Mouse (Mus musculus): Measurements from ENCODE around the gene Hoxd11. TPM values are rescaled to one million over a fixed set of nuclear protein-coding genes. Genes with fewer than 3 reads are reported as not detected.

The Hoxd11 gene
- polyA plus RNA-seq, 1 experiment from 2014 or later: not detected

DNA sequence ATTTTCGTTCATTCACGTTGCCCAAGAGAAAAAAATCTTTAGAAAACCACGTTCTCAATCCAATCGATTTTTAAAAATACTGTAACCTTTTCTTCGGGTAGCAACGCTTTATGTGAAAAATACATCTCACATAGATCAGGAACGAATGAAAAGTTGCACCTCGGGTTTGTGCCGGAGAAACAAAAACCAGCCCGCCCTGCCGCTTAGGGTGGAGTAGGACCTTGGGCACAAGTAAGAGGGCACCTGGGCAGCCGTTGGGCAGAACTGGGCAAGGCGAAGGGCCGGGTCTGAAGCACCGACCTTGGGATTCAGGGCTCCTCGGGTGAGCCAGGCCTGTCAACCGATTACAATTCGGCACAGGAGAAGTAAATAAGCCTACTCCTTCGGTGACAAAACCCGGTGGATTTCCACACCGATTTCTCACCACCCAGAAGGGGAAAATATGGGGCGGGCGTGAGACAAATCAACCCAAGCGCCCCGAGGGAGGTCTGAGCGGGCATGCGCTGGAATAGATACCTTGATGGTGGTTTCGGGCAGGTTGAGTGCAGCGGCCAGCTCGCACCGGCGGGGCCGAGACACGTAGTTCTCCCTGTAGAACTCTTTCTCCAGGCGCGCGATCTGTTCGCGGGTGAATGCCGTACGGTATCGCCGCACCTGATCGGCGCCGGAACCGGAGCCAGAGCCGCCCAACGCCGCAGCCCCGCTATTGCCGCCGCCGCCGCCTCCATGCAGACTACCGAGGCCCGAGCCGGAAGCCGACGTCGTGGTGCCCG is 21.9 kb upstream of the Hoxd11 start:
- peak overlapping the region; percentile 36 for H3K4me3 ChIP-seq
- peak overlapping the region; percentile 81 for H3K27ac ChIP-seq
- no peaks in the 10 kb centered on the region for H3K36me3 ChIP-seq
- no peak for ATAC-seq (ENCODE audit: low FRiP score)
- WGBS: 3% methylated on average over 62 of the region's 62 CpGs
- peak overlapping the region; percentile 29 for H3K4me2 ChIP-seq
- H3K27me3 ChIP-seq: peaks cover 88% of the 10 kb centered on the region
- H3K9me3 ChIP-seq: no peaks in the 10 kb centered on the region
- H3K4me1 ChIP-seq (replicated peaks): peaks cover 18% of the 10 kb centered on the region
- H3K9ac ChIP-seq: peak overlapping the region; percentile 68

DNA sequence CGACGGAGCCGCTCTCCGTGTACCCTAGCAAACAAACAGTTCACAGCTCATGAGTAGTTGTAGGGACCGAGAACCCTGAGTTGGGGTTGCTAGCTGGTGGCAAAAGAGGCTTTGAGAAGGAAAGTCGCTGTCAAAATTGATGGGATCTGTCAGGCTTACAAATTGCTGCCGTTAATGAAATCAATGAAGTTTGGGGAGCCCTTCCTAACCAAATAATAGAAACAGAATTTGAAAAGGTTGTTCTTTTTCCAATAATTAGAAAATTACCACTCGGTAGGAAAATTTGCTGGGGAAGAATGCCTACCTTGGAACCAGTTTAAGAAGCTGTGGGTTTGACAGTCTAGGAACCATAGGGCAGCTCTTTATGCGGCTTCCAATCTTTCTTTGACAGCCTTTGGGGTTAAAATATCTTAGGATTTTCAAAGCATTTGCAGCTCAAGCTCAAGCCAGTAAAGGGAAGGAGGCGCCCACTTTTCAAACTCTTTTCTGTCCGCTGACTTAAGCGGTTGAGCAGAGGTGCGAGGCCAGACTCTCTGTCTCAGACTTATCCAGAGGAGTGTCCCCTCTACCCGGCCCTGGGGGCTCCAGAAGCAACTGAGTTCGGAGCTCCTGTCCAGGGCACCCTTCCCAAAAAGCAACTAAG is 21.2 kb upstream of the Hoxd11 start:
- Histone ChIP-seq H3K4me1 (replicated peaks) (peaks cover 18% of the 10 kb centered on the region), H3K9ac (peak overlapping the region; percentile 68), H3K9me3 (no peaks in the 10 kb centered on the region), H3K36me3 (no peaks in the 10 kb centered on the region), H3K27me3 (peaks cover 93% of the 10 kb centered on the region), H3K27ac (peak overlapping the region; percentile 81), H3K4me2 (peak overlapping the region; percentile 29), H3K4me3 (peak overlapping the region; percentile 36)
- whole genome bisulfite sequencing: 1% methylated on average over 15 of the region's 15 CpGs
- no peak for ATAC-seq (ENCODE audit: low FRiP score)

DNA sequence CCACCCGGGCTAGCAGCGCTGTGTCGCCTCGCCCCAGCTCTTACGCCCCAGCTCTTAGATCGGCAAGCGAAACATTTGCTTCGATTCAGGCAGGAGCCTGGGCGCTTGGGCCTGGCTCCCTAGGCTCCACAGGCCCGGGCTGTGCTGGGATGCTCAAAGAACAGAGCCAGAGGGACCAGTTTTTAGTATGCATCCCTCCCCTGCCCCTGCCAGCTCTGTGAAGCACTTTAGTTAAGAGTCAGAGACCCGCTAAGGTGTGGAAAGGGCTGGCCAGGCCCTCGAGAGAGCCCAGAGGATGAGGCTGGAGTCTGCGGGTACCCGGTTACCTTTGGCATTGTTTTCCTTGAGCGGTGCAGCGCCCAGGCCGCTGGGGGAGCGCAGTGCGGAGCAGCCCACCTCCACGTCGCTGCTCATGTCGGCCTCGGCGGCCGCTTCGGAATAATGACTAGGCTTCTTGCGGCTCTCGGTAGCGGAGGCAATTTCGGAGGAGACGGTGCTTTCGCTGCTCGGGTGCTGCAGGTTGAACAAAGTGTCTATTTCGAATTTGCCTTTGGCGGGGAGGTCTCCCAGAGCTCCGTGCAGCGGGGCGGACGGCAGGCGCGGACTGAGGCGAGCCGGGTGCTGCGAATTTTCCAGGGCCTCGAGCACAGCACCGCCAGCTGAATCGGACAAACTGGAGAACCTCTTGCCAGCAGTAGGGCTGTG is 20.5 kb upstream of the Hoxd11 start:
- Histone ChIP-seq H3K4me2 (peak overlapping the region; percentile 29), H3K4me3 (peak overlapping the region; percentile 36), H3K36me3 (no peaks in the 10 kb centered on the region), H3K27ac (peak overlapping the region; percentile 81), H3K27me3 (peaks cover 97% of the 10 kb centered on the region), H3K9me3 (no peaks in the 10 kb centered on the region), H3K4me1 (replicated peaks) (peaks cover 18% of the 10 kb centered on the region), H3K9ac (peak overlapping the region; percentile 68)
- ATAC-seq (ENCODE audit: low FRiP score): no peak
- under 1% methylated on average over 47 of the region's 47 CpGs for WGBS

DNA sequence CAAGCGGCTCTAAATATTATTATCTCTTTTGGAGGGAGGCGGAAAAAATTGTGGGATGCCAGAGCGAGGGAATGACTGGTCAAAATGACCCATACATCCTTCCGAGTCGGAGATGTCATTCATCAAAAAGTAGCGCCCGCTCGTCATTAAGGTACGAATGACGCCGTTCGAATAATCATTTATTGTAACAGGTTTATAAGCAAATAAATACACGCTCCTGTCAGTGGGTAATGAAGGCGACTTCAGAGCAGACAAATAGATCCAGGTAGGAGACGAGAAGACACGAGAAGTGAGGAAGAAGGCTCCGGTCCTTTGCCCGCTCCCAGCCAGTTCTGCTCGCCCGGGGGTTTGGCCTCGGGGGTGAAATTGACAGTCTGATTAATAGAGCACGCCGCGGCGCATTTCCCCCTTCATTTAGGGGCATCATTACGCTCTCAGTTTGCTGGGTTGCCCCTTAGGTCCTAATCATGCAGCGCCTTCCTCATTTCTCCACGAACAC is 19.8 kb upstream of the Hoxd11 start, which contains the start of gene Evx2:
Gene Evx2, minus strand, starts transcription at position 51 of the 499 bp plus-strand sequence.
- Histone ChIP-seq H3K36me3 (no peaks in the 10 kb centered on the region), H3K27me3 (peaks cover 97% of the 10 kb centered on the region), H3K4me2 (peak within 1 kb of the TSS; percentile 29), H3K9ac (peak within 1 kb of the TSS; percentile 68), H3K4me3 (peak within 1 kb of the TSS; percentile 36), H3K27ac (peak within 1 kb of the TSS; percentile 81), H3K9me3 (no peaks in the 10 kb centered on the region), H3K4me1 (replicated peaks) (peaks cover 18% of the 10 kb centered on the region)
- WGBS: 1% methylated on average over 28 of the region's 28 CpGs
- no peak for ATAC-seq (ENCODE audit: low FRiP score)

DNA sequence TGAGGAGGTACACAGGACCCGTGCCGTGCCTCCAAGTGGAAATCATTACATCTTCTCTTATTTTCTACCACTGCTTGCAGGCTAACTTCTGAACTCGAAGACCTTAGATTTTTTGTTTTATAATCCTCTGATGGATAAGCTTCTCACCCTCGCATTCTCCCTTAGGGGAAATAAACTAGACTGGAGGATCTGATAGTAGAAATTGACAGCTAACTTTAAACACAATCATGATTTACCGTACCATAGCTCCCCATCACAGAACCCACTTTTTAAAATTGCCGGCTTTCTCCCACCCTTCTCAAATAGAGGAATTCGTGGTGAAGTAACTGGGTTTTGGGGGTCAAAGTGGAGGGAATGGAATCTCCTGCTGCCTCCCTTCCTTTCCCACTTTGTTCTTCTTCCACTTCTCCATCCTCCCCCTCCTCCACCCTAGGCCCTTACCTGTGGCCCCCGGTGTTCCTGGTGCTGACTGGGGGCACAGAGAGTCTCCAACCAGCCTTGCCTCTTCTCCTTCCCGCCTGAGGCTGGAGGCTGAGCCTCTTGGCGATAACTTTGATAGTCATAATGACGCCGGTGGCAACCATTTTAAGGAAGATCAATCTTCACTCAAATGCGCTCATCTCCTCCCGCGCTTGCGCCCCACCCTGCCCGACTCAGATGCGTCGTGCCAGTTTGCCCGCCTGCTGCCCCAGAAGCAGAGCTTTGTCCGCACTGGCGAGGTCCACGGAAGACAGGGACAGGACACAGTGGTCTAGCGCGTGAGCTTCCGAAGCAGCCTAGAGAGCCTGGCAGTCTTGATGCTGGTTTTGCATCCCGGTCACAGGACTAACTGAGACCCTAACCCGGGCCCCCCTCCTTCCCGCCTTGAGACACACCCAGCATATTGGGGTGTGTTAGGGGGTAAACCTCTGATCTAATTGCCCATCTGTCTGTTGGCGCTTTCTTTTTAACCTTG is 18.7 kb upstream of the Hoxd11 start:
- H3K27me3 ChIP-seq: peaks cover 97% of the 10 kb centered on the region
- no peaks in the 10 kb centered on the region for H3K9me3 ChIP-seq
- WGBS: 2% methylated on average over 30 of the region's 30 CpGs
- peak overlapping the region; percentile 14; the same call in 1 of the 2 replicates for H3K9ac ChIP-seq
- H3K36me3 ChIP-seq: no peaks in the 10 kb centered on the region
- H3K4me2 ChIP-seq: peak overlapping the region; percentile 29
- peak; percentile 49; the same call in 1 of the 2 replicates for ATAC-seq (ENCODE audit: low FRiP score)
- H3K27ac ChIP-seq: no peak overlapping the region
- peaks cover 14% of the 10 kb centered on the region for H3K4me1 ChIP-seq (replicated peaks)
- peak overlapping the region; percentile 22 for H3K4me3 ChIP-seq

DNA sequence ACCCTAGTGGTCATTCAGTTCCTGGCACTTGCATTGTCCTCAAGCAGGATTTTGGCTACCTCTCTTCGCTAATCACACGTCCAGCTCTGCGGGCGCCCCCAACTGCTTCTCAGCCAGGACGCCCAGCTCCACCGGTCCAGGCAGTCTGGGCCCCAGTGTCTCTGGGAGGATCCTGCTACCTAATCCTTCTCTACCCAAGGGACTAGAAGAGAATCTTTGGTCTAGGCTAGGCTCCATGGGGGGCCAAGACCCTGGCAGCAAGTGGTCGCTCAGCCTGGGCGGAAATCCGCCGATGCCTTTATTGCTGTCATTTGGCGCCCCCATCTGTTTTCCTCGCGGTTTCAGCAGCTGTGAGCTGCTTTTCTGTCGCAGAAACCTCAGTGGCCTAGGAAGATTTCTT is 17.7 kb upstream of the Hoxd11 start:
- WGBS: under 1% methylated on average over 14 of the region's 14 CpGs
- peak; percentile 32; the same call in 1 of the 2 replicates for ATAC-seq (ENCODE audit: low FRiP score)

DNA sequence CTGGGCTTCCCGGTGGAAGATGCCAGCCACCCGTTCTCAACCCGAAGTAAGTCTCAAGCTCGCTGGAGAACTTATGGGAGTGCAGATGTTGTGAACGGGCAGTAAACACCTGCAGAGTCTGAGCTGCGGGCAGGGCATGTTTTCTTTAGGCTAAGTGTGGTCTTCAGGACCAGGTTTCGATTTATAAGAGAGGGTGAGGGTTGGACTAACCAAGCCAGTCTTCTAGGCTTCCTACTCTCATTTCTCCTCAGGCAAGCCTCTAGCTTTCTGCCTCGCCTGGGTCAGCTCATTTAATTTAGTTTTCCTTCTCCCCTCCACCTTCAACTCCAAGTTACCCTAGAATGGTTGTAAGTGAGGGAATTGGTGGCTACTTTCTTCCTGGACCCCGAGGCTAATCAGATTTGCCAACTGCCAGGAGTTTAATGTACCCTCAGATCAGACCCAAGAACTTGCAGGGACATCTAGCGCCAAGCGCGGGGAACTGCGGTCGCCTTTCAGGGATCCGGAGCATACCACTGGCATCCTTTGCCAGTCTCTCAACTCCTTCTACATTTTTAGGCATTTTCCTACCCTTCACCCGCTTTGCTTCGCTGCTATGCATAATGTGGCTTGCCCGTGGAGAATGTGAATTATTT is 15.9 kb upstream of the Hoxd11 start:
- H3K9ac ChIP-seq: no peak overlapping the region
- H3K27me3 ChIP-seq: peaks cover 99% of the 10 kb centered on the region
- no peak overlapping the region for H3K27ac ChIP-seq
- H3K4me3 ChIP-seq: no peak overlapping the region
- no peaks in the 10 kb centered on the region for H3K36me3 ChIP-seq
- 4% methylated on average over 18 of the region's 18 CpGs for WGBS
- H3K4me1 ChIP-seq (replicated peaks): peaks cover 13% of the 10 kb centered on the region
- ATAC-seq (ENCODE audit: low FRiP score): no peak
- H3K4me2 ChIP-seq: no peak overlapping the region
- no peaks in the 10 kb centered on the region for H3K9me3 ChIP-seq

More for the DNA sequence above, 17.7 kb upstream of the Hoxd11 start:
- Histone ChIP-seq H3K36me3 (no peaks in the 10 kb centered on the region), H3K4me1 (replicated peaks) (peaks cover 10% of the 10 kb centered on the region), H3K9me3 (no peaks in the 10 kb centered on the region), H3K27me3 (peaks cover 97% of the 10 kb centered on the region), H3K9ac (no peak overlapping the region), H3K4me2 (peak overlapping the region; percentile 37), H3K4me3 (peak overlapping the region; percentile 15; the same call in 1 of the 2 replicates), H3K27ac (no peak overlapping the region)

DNA sequence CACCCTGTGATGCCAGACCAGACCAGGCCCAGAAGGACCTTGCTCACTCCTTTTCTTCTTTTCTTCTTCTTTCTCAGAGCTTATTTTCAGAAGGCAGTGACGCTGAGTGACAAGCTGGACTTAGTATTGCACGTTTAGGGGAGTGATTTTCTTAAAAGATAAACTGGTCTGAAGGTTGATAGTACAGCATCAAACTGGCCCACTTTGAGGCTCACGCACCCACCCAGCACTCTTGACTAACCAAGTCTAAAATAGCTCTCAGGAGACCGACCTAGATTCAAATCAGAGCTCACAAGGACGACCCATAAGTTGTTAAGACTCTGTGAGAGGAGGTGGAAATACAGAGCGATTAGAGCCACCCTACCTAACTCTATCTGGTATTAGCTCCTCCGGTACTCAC is 12.9 kb upstream of the Hoxd11 start:
- Histone ChIP-seq H3K9me3 (no peaks in the 10 kb centered on the region), H3K4me2 (no peak overlapping the region), H3K4me3 (no peak overlapping the region), H3K27ac (no peak overlapping the region), H3K36me3 (no peaks in the 10 kb centered on the region), H3K27me3 (peaks cover 99% of the 10 kb centered on the region), H3K9ac (no peak overlapping the region), H3K4me1 (replicated peaks) (peaks cover 11% of the 10 kb centered on the region)
- no peak for ATAC-seq (ENCODE audit: low FRiP score)
- WGBS: 3% methylated on average over 7 of the region's 7 CpGs

DNA sequence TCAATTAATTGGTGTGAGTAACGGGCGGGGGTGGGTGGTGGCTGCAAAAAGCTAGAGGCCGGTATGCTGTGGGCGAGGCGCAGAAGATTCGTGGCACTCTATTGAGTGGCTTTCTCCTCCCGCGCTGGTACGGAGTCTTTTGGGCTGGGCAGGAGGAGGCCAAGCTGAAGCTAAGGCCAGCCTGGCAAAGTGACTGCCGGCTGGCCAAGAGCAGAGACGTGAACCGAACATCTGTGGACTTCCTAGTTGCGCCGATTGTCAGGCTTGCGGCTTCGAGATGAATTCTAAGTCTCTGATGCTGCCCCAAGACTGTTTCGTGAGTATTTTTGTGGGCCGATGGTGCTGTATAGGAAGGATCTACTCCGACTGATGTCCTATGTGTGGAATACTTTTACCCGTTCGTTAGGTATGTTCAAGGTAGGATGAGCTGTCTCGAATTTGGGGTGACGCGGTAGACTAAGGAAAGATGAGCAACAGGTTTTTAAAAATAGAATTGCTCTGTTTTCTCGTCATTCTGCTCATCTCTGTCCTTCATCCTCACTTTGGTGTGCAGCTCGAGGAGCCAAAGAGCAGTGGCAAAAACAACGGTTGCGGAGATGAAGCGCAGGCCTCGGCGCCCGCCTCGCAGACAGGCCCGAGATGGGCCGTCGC is 12.0 kb upstream of the Hoxd11 start:
- Histone ChIP-seq H3K4me3 (no peak overlapping the region), H3K9me3 (no peaks in the 10 kb centered on the region), H3K27me3 (peaks cover 99% of the 10 kb centered on the region), H3K27ac (no peak overlapping the region), H3K9ac (no peak overlapping the region), H3K4me1 (replicated peaks) (peaks cover 7% of the 10 kb centered on the region), H3K4me2 (no peak overlapping the region), H3K36me3 (no peaks in the 10 kb centered on the region)
- 1% methylated on average over 36 of the region's 36 CpGs for WGBS
- no peak for ATAC-seq (ENCODE audit: low FRiP score)

DNA sequence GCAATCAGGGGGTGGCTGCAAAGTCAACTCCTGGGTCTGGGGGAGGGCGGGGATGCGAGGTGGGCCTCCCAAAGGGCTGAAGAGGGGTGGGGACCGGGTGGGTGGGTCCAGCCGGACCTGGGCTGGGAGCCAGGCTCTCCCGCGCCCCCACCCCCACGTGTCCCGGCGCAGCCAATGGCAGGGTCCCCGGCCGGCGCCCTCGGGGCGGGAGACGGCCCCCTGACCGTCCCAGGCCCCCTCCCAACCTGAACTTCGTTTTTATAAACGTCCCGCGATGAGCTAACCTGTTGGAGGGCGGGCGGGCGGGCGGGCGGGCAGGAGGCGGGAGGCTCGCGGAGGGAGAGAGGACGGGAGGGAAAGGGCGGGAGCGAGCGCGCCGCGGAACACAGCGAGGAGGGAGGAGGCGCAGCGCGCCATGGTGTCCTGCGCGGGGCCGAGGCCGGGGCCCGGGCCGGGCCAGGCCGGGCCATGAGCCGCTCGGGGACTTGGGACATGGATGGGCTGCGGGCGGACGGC is 11.5 kb upstream of the Hoxd11 start, which contains the start of gene Hoxd13:
Gene Hoxd13, plus strand, starts transcription at position 469 of the 516 bp plus-strand sequence.
- Histone ChIP-seq H3K4me2 (peak within 1 kb of the TSS; percentile 43), H3K36me3 (no peaks in the 10 kb centered on the region), H3K27ac (no peak within 1 kb of the TSS), H3K4me1 (replicated peaks) (peaks cover 11% of the 10 kb centered on the region), H3K9ac (no peak within 1 kb of the TSS), H3K9me3 (no peaks in the 10 kb centered on the region), H3K27me3 (peaks cover 99% of the 10 kb centered on the region), H3K4me3 (peak within 1 kb of the TSS; percentile 25)
- no peak for ATAC-seq (ENCODE audit: low FRiP score)
- 0% methylated on average over 27 of the region's 51 CpGs for WGBS

Measured in hindbrain, embryonic 13.5 days (tissue).